Mouse (Mus musculus) cerebellum, adult 11 months (tissue): Measurements from ENCODE around the gene Cys1.
A peak's percentile ranks its signal among the peaks of the same experiment; 100 is the strongest.

Source experiments
- DNase-seq: peaks from one replicate; pipeline ENCODE4 v3.0.0; 2022

Cys1 gene

DNA sequence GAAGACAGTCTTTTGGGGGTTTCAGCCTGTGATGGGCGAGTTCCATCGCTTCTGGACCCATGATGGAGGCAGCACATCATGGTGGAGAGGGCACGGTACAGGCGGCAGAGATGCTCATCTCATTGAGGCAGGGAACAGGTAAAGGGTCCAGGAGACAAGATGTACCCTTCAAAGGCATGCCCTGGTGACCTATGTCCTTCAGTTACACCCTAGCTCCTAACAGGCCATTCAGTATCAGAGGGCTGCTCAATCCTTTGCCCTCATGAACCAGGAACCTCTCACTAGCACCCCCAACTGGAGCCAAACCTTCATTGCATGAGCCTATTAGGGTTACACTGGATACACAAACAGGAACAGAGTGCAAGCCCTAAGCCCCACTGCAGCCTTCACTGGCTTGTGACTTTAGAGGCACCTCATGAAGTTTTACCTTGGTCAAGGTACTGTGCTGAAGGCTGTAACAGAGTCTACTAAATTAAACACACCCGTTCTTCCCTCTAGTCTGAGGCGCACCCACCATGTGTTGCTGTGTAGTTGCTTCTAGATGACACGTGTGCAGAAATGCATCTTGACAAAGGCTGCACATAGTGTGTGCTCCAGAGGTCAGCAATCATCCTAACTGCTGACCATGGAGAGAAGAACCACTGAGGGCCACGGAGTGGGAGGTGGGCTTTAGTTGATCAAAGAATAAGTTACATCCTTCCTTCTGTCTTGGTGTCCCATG is 16.0 kb upstream of the Cys1 start:
- no peak for DNase-seq

- DNase-seq, result peak; percentile 66
These were observed 15.2 kb upstream of the Cys1 start for GRCm38 (mm10) chr12:24696500-24697483.

- DNase-seq, result no peak
These were observed 8.7 kb upstream of the Cys1 start for GRCm38 (mm10) chr12:24690351-24690750.

GRCm38 (mm10) chr12:24686696-24687346 is 5.2 kb upstream of the Cys1 start:
- DNase-seq, result no peak

GRCm38 (mm10) chr12:24686038-24686695 is 4.6 kb upstream of the Cys1 start:
- no peak for DNase-seq

DNA sequence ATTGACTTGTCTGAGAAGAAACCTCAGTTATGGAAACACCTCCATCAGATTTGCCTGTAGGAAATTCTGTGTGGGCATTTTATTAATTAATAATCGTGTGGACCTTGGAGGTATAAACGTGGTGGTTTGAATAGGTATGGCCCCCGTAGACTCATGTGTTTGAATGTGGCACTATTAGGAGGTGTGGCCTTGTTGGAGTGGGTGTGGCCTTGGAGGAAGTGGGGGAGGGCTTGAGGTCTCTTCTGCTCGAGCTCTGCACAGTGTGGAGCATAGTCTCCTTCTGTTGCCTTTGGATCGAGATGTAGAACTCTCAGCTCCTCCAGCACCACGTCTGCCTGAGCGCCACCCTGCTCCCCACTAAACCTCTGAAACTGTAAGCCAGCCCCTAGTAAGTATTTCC is 1.8 kb upstream of the Cys1 start:
- DNase-seq, result no peak

DNA sequence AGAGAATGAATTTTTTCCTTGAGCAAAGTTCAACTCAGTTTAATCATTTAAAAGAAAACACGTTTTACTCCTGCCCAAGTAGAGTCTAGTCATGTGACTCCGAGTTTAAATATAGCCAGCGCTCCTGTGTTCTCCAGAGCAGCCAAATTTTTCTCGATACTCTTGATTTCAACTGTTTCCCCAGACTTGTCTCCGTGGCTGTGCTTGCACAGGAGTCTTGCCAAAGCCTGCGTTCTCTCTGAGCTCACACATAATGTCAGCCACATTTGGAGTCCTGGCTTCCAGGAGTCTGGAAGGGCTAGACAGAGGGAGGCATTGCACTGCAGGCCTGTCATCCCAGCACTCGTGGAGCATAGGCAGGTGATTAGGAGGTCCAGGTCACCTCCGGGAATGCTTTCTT is 950 bp upstream of the Cys1 start:
- no peak for DNase-seq

- DNase-seq, result no peak
These were observed 924 bp downstream of the Cys1 start for GRCm38 (mm10) chr12:24680492-24681285.

GRCm38 (mm10) chr12:24680096-24680491 is 1.5 kb downstream of the Cys1 start:
- DNase-seq, result no peak

- DNase-seq, result no peak
These were observed 19.5 kb downstream of the Cys1 start for GRCm38 (mm10) chr12:24662131-24662530.

DNA sequence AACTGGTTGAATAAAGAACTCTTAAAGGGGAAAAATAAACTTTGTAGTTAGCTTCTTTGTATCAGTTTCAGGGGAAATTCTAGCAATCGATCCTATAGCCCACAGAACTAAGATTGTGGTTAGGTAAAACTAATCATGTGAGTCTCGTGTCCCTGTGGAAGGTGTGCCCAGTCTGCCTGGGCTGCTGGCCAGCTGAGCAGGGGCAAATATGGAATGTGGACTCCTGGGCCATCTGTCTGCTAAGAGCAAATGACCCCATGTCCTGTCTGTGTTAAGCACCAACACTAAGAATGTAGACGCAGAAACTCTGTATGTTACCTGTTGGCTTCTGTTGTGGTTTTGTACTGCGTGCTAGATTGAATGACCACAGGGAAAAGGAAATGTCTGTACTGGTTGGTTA is 20.5 kb downstream of the Cys1 start:
- DNase-seq, result no peak

- DNase-seq, result no peak
These were observed 21.7 kb downstream of the Cys1 start for GRCm38 (mm10) chr12:24659923-24660322.

DNA sequence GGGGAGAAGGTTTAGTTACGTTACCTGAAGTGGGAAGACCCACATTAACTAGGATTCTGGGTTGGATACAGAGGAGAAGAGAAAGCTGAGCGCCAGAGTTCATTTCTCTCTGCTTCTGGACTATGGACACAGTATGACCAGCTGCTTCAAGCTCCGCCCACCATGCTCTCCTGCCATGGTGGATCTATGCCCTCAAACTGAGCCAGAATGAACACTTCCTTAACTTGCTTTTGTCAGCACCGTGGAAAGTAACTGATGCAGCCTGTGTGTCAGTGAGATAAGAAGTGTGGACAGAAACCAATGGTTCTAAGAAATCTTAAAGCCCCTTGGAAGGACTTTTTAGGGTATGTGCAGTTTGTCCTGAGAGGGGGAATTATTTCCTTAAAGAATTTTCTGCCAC is 22.6 kb downstream of the Cys1 start:
- DNase-seq, result no peak

GRCm38 (mm10) chr12:24656436-24656835 is 25.2 kb downstream of the Cys1 start:
- DNase-seq, result no peak

GRCm38 (mm10) chr12:24654065-24654862 is 27.3 kb downstream of the Cys1 start:
- DNase-seq, result no peak

- peak; percentile 84 for DNase-seq
These were observed 29.8 kb downstream of the Cys1 start for GRCm38 (mm10) chr12:24651642-24652342.

GRCm38 (mm10) chr12:24651063-24651557 is 30.5 kb downstream of the Cys1 start, which contains the start of gene Klf11:
TSS of gene Klf11 (plus strand) at chr12:24651274.
- DNase-seq, result peak; percentile 96

GRCm38 (mm10) chr12:24650415-24651062 is 31.1 kb downstream of the Cys1 start:
- no peak for DNase-seq

DNA sequence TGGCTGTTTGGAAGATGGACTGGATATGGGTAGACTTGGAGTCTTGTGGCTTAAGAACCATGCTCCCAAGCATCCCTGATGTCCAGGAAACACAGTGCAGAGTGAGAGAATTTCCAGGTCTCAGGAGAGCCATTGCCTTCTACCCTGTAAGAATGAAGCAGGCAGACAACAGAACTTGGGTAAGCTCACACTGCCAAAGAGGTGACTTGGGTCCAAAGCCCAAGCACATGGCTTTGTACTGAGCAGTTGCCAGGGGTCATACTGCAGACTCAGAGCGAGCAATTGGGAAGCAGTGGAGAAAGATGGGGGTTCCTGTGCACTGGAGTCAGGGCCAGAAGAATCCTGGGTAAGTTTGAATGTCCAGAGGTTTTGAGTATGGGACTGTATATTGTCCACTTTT is 33.5 kb downstream of the Cys1 start:
- no peak for DNase-seq

DNA sequence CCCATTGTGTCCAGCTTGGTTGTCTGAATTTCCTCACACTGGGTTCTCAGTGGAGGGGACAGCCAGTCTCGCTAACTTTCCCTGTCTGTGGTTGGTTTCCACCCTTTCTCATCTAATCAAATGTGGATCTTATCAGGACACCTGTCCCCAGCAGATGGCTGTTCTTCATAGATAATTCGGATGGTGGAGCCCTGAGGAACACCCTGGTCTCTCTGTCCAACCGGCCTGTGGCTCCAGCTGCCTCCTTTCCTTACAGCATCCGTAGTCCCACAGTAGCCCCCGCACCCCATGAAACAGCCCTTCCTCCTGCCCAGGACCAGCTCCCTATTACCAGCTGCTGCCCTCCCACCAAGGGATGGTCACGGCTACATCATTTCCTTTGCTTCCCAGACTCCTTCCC is 35.7 kb downstream of the Cys1 start:
- DNase-seq, result no peak
